Mouse (Mus musculus) limb, embryonic 10.5 days (tissue): ENCODE data around the gene Rpl27a. TPM values are rescaled to one million over a fixed set of nuclear protein-coding genes. Genes with fewer than 3 reads are reported as not detected.

Source experiments
- DNase-seq: peaks from one replicate; pipeline ENCODE4 v3.0.0-alpha.2; 2017; ENCODE audit warnings: low spot score
- H3K27ac ChIP-seq: fragments of 300-500 bp; sonication (generic); 2 replicates; pipeline ENCODE4 v1.5.1; 2016; ENCODE audit warnings: mild to moderate bottlenecking
- H3K27me3 ChIP-seq: fragments of 300-500 bp; sonication (generic); 2 replicates; pipeline ENCODE4 v1.6.1; 2016; ENCODE audit warnings: low read depth, mild to moderate bottlenecking; ENCODE audit not compliant: poor library complexity, severe bottlenecking
- H3K36me3 ChIP-seq: fragments of 300-500 bp; sonication (generic); 2 replicates; pipeline ENCODE4 v1.6.1; 2016; ENCODE audit warnings: mild to moderate bottlenecking, moderate library complexity
- H3K4me1 ChIP-seq: fragments of 300-500 bp; sonication (generic); 2 replicates; pipeline ENCODE4 v1.6.1; 2016
- H3K4me3 ChIP-seq: fragments of 300-500 bp; sonication (generic); 2 replicates; pipeline ENCODE4 v1.5.1; 2016; ENCODE audit warnings: mild to moderate bottlenecking, moderate library complexity
- H3K9me3 ChIP-seq: fragments of 300-500 bp; sonication (generic); replicated peaks from 2 replicates; pipeline ENCODE4 v1.6.1; 2016; ENCODE audit warnings: mild to moderate bottlenecking
- WGBS: fragments of 180-500 bp; shearing (Covaris S2); methylation state at CpG from one replicate; pipeline ENCODE4 v1.1.7; 2016; 5-methylcytosine and 5-hydroxymethylcytosine counted together
- polyA plus RNA-seq: library from polyadenylated mRNA; unstranded; fragments of >200 nt; fragmentation: Nextera tagmentation; extraction: Ambion mirVana; gene quantifications from 2 replicates; pipeline ENCODE4 v1.2.1, GENCODE M21; 2016

The Rpl27a gene
- polyA plus RNA-seq, result 130 and 159 TPM in 2 replicates

GRCm38 (mm10) chr7:109518838-109519696 lies at the start of gene Rpl27a:
Gene Rpl27a, plus strand, starts transcription at chr7:109519147.
- under 1% methylated on average over 72 of the region's 72 CpGs for WGBS
- Histone ChIP-seq H3K27ac (peak within 1 kb of the TSS; percentile 98), H3K36me3 (peaks cover 43% of the 10 kb centered on the region), H3K27me3 (no peaks in the 10 kb centered on the region), H3K4me3 (peak within 1 kb of the TSS; percentile 98), H3K4me1 (peaks cover 24% of the 10 kb centered on the region), H3K9me3 (no peaks in the 10 kb centered on the region)
- DNase-seq, result peak; percentile 99

DNA sequence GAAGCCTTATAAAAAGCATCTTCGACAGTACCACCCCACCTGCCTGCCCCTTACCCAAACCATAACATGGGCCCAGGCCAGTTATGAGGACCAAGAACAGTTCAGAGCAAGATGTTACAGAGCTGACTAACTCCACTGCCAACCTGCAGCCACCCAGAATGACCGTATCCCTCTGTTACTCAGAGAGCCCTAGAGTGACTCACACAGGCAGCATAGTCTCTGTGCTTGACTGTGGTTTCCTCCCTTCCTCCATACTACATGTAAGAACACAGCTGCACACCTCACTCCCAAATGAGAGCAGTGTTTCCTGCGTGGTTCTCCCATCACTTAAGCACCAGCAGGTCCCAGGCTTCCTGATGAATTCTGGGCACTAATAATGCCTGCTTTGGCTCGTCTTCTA lies 48.2 kb upstream of the Rpl27a start:
- WGBS, result 75% methylated on average over 4 of the region's 4 CpGs
- DNase-seq, result no peak
- no peak overlapping the region for H3K27ac ChIP-seq
- no peaks in the 10 kb centered on the region for H3K36me3 ChIP-seq
- no peak overlapping the region for H3K4me3 ChIP-seq
- no peaks in the 10 kb centered on the region for H3K9me3 ChIP-seq
- H3K27me3 ChIP-seq, result peaks cover 5% of the 10 kb centered on the region; the same call in 1 of the 2 replicates
- peaks cover 6% of the 10 kb centered on the region for H3K4me1 ChIP-seq

- Histone ChIP-seq H3K27me3 (peaks cover 5% of the 10 kb centered on the region; the same call in 1 of the 2 replicates), H3K36me3 (no peaks in the 10 kb centered on the region), H3K9me3 (no peaks in the 10 kb centered on the region), H3K4me1 (peaks cover 6% of the 10 kb centered on the region; the same call in 1 of the 2 replicates), H3K27ac (no peak overlapping the region), H3K4me3 (no peak overlapping the region)
- DNase-seq, result no peak
- WGBS, result 86% methylated on average over 3 of the region's 3 CpGs
Observed at GRCm38 (mm10) chr7:109477926-109478325, 41.0 kb upstream of the Rpl27a start.

- H3K27ac ChIP-seq, result no peak overlapping the region
- H3K9me3 ChIP-seq, result no peaks in the 10 kb centered on the region
- no peaks in the 10 kb centered on the region for H3K36me3 ChIP-seq
- WGBS, result 35% methylated on average over 7 of the region's 7 CpGs
- no peaks in the 10 kb centered on the region for H3K27me3 ChIP-seq
- no peak for DNase-seq
- peaks cover 6% of the 10 kb centered on the region; the same call in 1 of the 2 replicates for H3K4me1 ChIP-seq
- peak overlapping the region; percentile 17; the same call in 1 of the 2 replicates for H3K4me3 ChIP-seq
Observed at GRCm38 (mm10) chr7:109480765-109481197, 38.2 kb upstream of the Rpl27a start.

DNA sequence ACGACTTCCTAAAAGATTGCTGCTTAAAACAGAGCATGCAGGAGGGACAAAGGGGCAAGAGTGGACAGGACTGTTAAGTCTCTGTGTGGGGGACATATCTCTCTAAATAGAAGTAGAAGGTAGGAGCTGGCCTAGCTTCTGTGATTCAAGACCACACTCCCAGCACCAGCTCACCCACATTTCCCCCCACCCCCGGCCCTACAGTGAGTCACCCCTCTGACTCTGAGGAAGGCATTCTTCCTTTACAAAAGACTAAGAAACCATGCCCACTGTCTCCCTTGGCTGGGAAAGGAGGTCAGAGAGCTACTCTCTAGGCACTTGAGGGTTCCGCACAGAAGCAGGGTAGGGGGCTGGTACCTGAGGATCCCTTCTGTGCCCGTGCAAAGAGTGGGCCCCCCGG lies 34.7 kb upstream of the Rpl27a start:
- DNase-seq, result no peak
- WGBS, result 82% methylated on average over 5 of the region's 5 CpGs
- Histone ChIP-seq H3K27ac (no peak overlapping the region), H3K9me3 (no peaks in the 10 kb centered on the region), H3K27me3 (no peaks in the 10 kb centered on the region), H3K4me1 (no peaks in the 10 kb centered on the region), H3K4me3 (no peak overlapping the region), H3K36me3 (no peaks in the 10 kb centered on the region)

- no peak overlapping the region for H3K4me3 ChIP-seq
- DNase-seq, result no peak
- H3K4me1 ChIP-seq, result peaks cover 12% of the 10 kb centered on the region
- peaks cover 38% of the 10 kb centered on the region for H3K27me3 ChIP-seq
- no peaks in the 10 kb centered on the region for H3K36me3 ChIP-seq
- 50% methylated on average over 18 of the region's 18 CpGs for WGBS
- H3K27ac ChIP-seq, result no peak overlapping the region
- H3K9me3 ChIP-seq, result no peaks in the 10 kb centered on the region
Observed at GRCm38 (mm10) chr7:109492616-109493318, 26.2 kb upstream of the Rpl27a start.

- peaks cover 38% of the 10 kb centered on the region for H3K27me3 ChIP-seq
- H3K4me1 ChIP-seq, result peaks cover 13% of the 10 kb centered on the region
- H3K27ac ChIP-seq, result no peak overlapping the region
- no peak for DNase-seq
- whole genome bisulfite sequencing, result 14% methylated on average over 21 of the region's 21 CpGs
- no peaks in the 10 kb centered on the region for H3K9me3 ChIP-seq
- H3K4me3 ChIP-seq, result peak overlapping the region; percentile 20; the same call in 1 of the 2 replicates
- H3K36me3 ChIP-seq, result no peaks in the 10 kb centered on the region
Observed at GRCm38 (mm10) chr7:109493319-109494316, 25.3 kb upstream of the Rpl27a start.

GRCm38 (mm10) chr7:109497507-109497906 lies 21.4 kb upstream of the Rpl27a start:
- Histone ChIP-seq H3K27ac (no peak overlapping the region), H3K4me1 (peaks cover 13% of the 10 kb centered on the region), H3K27me3 (peaks cover 24% of the 10 kb centered on the region), H3K4me3 (no peak overlapping the region), H3K36me3 (no peaks in the 10 kb centered on the region), H3K9me3 (no peaks in the 10 kb centered on the region)
- no peak for DNase-seq
- 60% methylated on average over 4 of the region's 4 CpGs for WGBS

GRCm38 (mm10) chr7:109507119-109507518 lies 11.8 kb upstream of the Rpl27a start:
- H3K9me3 ChIP-seq, result no peaks in the 10 kb centered on the region
- WGBS, result 6% methylated on average over 8 of the region's 8 CpGs
- H3K4me1 ChIP-seq, result peaks cover 17% of the 10 kb centered on the region
- peak overlapping the region; percentile 26; the same call in 1 of the 2 replicates for H3K4me3 ChIP-seq
- H3K36me3 ChIP-seq, result no peaks in the 10 kb centered on the region
- peak; percentile 47 for DNase-seq
- no peaks in the 10 kb centered on the region for H3K27me3 ChIP-seq
- peak overlapping the region; percentile 54; the same call in 1 of the 2 replicates for H3K27ac ChIP-seq

DNA sequence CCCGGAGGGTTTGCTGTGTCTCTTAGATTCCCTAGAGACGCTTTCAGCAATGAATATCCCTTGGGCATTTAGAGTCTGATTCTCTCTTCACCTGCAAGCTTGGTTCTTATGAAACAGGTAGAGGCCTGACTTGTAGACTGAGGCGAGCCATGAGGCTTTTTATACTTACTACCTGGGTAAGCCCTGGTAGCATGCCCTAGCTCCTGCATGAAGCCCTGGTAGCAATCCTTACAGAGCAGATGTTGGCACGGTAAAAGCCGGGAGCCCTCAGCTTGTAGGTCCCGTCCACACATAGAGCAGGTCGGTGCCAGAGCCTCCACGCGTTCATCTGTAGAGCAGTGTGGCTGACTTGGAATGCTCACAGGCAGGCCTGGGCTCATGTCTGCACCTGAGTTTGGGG lies 11.4 kb upstream of the Rpl27a start:
- no peaks in the 10 kb centered on the region for H3K9me3 ChIP-seq
- H3K27ac ChIP-seq, result peak overlapping the region; percentile 54; the same call in 1 of the 2 replicates
- DNase-seq, result peak; percentile 32
- H3K4me3 ChIP-seq, result 0 out of 2 replicates have a peak overlapping the region, but pooled peaks have one; percentile 26
- H3K27me3 ChIP-seq, result no peaks in the 10 kb centered on the region
- peaks cover 17% of the 10 kb centered on the region for H3K4me1 ChIP-seq
- H3K36me3 ChIP-seq, result no peaks in the 10 kb centered on the region
- 42% methylated on average over 9 of the region's 9 CpGs for WGBS

DNA sequence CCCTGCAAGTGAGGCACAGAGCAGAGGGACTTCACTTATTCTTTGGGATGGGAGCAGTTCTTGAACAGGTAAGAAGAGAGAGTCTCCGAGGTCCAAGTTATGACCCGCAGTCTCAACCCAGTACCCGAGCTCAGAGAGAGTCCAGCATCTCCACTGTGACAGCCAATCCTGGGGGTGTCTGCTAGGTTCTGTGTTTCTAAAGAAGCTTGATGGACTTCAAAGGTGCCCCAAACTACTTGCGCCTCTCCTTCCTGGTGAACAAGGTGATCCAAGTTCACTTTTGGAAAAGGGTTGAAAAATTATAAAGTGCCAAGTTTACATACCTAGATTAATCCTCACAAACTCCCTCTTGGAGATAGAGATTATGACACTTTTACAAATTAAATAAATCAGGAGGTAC lies 10.9 kb upstream of the Rpl27a start, which contains the start of gene Trim66:
Gene Trim66 (minus strand): TSS at position 101 of the 400 bp plus-strand sequence.
- H3K4me1 ChIP-seq, result peaks cover 17% of the 10 kb centered on the region
- DNase-seq, result no peak
- no peaks in the 10 kb centered on the region for H3K36me3 ChIP-seq
- no peaks in the 10 kb centered on the region for H3K9me3 ChIP-seq
- H3K27ac ChIP-seq, result peak within 1 kb of the TSS; percentile 54; the same call in 1 of the 2 replicates
- H3K27me3 ChIP-seq, result no peaks in the 10 kb centered on the region
- peak within 1 kb of the TSS; percentile 26; the same call in 1 of the 2 replicates for H3K4me3 ChIP-seq
- 85% methylated on average over 4 of the region's 4 CpGs for WGBS

DNA sequence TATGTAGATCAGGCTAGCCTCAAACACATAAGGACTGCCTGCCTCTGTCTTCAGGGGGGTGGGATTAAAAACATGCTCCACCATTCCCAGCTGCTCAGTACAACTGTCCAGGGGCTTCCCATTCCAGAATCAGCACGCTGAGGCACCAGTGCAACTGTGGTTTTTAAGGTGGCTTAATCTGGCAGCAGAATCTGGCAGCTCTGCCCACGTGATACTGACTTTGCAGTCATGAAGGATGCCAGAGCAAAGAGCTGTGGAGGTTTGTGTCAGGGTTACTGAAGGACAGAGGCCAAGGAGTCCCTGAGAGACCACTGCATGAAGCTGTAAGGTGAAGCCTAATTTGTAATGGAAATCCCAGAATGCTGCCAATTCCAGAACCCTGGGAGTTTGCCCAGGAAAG lies 8.1 kb upstream of the Rpl27a start:
- 63% methylated on average over 2 of the region's 2 CpGs for WGBS
- no peaks in the 10 kb centered on the region for H3K27me3 ChIP-seq

More for the DNA sequence above, 8.1 kb upstream of the Rpl27a start:
- DNase-seq, result no peak
- Histone ChIP-seq H3K4me1 (peaks cover 17% of the 10 kb centered on the region), H3K36me3 (no peaks in the 10 kb centered on the region), H3K27ac (no peak overlapping the region), H3K4me3 (no peak overlapping the region), H3K9me3 (no peaks in the 10 kb centered on the region)
